Mouse (Mus musculus) forebrain, embryonic 16.5 days (tissue): ENCODE measurements at regions not wholly inside any gene's neighbourhood (a gene's known extent, or its start where the extent isn't known, plus 50 kb on each side); places are given as distances from the start of the nearest gene placed in this dataset.
"Not testable (repeated sequence)": the region's sequence is repeated elsewhere in the genome, so short reads cannot be mapped to it uniquely, and the experiment has no call there.

ENCODE experiments used
- ATAC-seq: fragments of 200-750 bp; cut with Nextera tagmentation; 2 replicates; pipeline ENCODE4 v1.8.0; 2017; ENCODE audit warnings: mild to moderate bottlenecking, moderate library complexity
- H3K27ac ChIP-seq: fragments of 300-500 bp; sonication (generic); 2 replicates; pipeline ENCODE4 v1.5.1; 2014; ENCODE audit warnings: low read length, control low read depth
- H3K27me3 ChIP-seq: fragments of 300-500 bp; sonication (generic); replicated peaks from 2 replicates; pipeline ENCODE4 v1.6.1; 2014; ENCODE audit warnings: low read length; ENCODE audit not compliant: control insufficient read depth, insufficient read depth
- H3K36me3 ChIP-seq: fragments of 300-500 bp; sonication (generic); 2 replicates; pipeline ENCODE4 v1.6.1; 2014; ENCODE audit not compliant: control insufficient read depth, insufficient read depth
- H3K4me1 ChIP-seq: fragments of 300-500 bp; sonication (generic); replicated peaks from 2 replicates; pipeline ENCODE4 v1.6.1; 2014; ENCODE audit warnings: low read length; ENCODE audit not compliant: control insufficient read depth, insufficient read depth
- H3K4me2 ChIP-seq: fragments of 300-500 bp; sonication (generic); 2 replicates; pipeline ENCODE4 v1.6.1; 2014; ENCODE audit warnings: mild to moderate bottlenecking, low read length, control low read depth
- H3K4me3 ChIP-seq: fragments of 300-500 bp; sonication (generic); replicated peaks from 2 replicates; pipeline ENCODE4 v1.5.1; 2014; ENCODE audit warnings: mild to moderate bottlenecking, low read length, control low read depth
- H3K9ac ChIP-seq: fragments of 300-500 bp; sonication (generic); replicated peaks from 2 replicates; pipeline ENCODE4 v1.6.1; 2014; ENCODE audit warnings: low read depth, low read length, control low read depth
- H3K9me3 ChIP-seq: fragments of 300-500 bp; sonication (generic); 2 replicates; pipeline ENCODE4 v1.6.1; 2016; ENCODE audit warnings: low read length; ENCODE audit not compliant: control insufficient read depth
- WGBS: fragments of 180-500 bp; shearing (Covaris S2); extraction: QIAGEN DNeasy Blood & Tissue Kit; methylation state at CpG from one replicate; pipeline ENCODE4 v1.1.7; 2014; 5-methylcytosine and 5-hydroxymethylcytosine counted together

DNA sequence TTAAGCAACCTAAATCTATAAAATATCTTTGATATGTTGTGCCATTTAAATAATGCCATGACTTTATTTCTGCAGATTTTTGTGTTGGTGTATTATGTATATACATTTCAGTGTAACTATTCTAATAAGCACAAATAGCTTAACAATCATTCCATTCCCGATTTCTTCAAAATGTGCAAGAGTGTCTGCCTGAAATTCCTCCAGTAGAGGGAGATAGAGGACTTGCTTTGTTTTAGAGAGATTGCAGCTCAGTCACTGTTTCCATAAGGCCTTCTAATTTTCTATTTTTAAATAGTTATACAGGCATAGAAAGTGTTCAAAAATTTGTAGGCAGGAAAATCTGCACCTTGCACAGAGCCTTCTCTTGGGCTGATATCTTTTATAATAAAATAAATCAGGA is 322.3 kb upstream of the Tacstd2 start:
- not testable (repeated sequence) for H3K27ac ChIP-seq, H3K36me3 ChIP-seq, H3K9ac ChIP-seq, H3K4me2 ChIP-seq, H3K4me3 ChIP-seq, H3K4me1 ChIP-seq, H3K27me3 ChIP-seq, H3K9me3 ChIP-seq, ATAC-seq
- WGBS: 38% methylated on average over 1 of the region's 1 CpGs

DNA sequence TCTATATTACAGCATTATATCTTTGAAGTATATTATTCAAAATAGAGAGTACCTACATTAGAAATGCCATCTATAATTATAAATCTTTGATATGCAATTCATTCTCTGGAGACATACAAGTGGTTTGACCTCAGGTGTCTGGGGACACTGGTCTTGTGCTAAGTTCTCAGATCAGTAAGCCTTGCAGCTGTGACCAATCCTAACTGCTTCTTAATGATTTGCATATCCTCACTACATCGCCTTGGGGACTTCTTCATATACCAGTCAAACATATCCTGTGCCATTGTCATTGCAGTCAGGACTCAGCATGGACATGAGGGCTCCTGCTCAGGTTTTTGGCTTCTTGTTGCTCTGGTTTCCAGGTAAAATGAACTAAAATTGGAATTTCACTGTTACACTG is 303.9 kb upstream of the Tacstd2 start:
- H3K9ac ChIP-seq, ATAC-seq, H3K4me2 ChIP-seq, H3K27me3 ChIP-seq, H3K4me3 ChIP-seq, H3K9me3 ChIP-seq, H3K4me1 ChIP-seq, H3K27ac ChIP-seq, H3K36me3 ChIP-seq: not testable (repeated sequence)
- 80% methylated on average over 1 of the region's 1 CpGs for WGBS

- not testable (repeated sequence) for H3K4me2 ChIP-seq, H3K4me3 ChIP-seq, ATAC-seq, H3K4me1 ChIP-seq, H3K36me3 ChIP-seq, H3K27ac ChIP-seq, H3K27me3 ChIP-seq, H3K9ac ChIP-seq, H3K9me3 ChIP-seq
- 17% methylated on average over 3 of the region's 3 CpGs for WGBS
Observed at GRCm38 (mm10) chr6:67812478-67812877, 276.9 kb upstream of the Tacstd2 start.

GRCm38 (mm10) chr6:67791393-67791792 is 255.8 kb upstream of the Tacstd2 start:
- Histone ChIP-seq H3K9me3 (no peaks in the 10 kb centered on the region), H3K4me1 (no peaks in the 10 kb centered on the region), H3K36me3 (no peaks in the 10 kb centered on the region), H3K27ac (no peak overlapping the region), H3K4me2 (no peak overlapping the region), H3K27me3 (no peaks in the 10 kb centered on the region), H3K4me3 (no peak overlapping the region), H3K9ac (no peak overlapping the region)
- no peak for ATAC-seq

DNA sequence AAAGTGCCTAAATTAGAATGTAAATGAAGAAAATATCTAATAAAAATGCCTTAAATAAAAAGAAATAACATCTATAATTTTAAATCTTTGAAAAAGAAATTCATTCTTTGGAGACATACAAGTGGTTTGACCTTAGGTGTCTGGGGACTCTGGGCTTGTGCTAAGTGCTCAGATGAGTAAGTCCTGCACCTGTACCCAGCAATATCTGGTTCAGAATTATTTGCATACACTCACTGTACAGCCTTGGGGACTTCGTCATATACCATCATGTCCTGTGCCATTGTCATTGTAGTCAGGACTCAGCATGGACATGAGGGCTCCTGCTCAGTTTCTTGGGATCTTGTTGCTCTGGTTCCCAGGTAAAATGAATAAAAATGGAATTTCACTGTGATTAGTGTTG is 255.1 kb upstream of the Tacstd2 start:
- 95% methylated on average over 1 of the region's 1 CpGs for WGBS
- no peak for ATAC-seq
- no peak overlapping the region for H3K4me3 ChIP-seq
- H3K9ac ChIP-seq: no peak overlapping the region
- H3K27ac ChIP-seq: no peak overlapping the region
- no peaks in the 10 kb centered on the region for H3K36me3 ChIP-seq
- H3K9me3 ChIP-seq: no peaks in the 10 kb centered on the region
- no peak overlapping the region for H3K4me2 ChIP-seq
- H3K4me1 ChIP-seq: no peaks in the 10 kb centered on the region
- H3K27me3 ChIP-seq: no peaks in the 10 kb centered on the region

DNA sequence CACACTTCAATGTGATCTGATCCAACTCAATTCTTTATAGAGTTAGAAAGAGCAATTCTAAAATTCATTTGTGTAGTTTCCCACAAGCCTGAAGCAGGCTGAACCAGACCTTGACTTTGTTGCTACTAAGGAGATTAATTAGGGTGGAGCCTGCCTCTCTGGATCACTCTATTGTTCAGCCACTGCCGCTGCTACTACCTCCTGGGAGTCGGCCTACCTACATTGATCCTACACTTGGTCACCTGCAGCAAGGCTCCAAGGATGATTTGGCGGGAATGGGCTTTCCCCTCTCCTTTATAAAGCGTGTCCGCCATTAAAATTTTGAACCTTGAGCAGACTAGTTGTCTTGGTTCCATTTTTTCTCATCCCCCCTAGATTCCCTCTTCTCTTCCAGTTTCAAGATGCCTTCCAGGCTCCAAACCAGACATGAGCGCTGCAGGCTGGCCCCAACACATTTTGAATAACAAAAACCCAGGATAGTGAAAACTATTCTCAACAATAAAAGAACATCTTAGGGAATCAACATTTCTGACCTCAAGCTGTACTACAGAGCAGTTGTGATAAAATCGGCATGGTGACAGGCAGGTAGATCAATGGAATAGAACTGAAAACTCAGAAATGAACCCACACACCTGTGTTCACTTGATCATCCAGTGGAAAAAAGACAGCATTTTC is 251.6 kb upstream of the Tacstd2 start:
- Histone ChIP-seq H3K9me3 (no peaks in the 10 kb centered on the region), H3K9ac (no peak overlapping the region), H3K4me2 (no peak overlapping the region), H3K4me1 (no peaks in the 10 kb centered on the region), H3K36me3 (no peaks in the 10 kb centered on the region), H3K27ac (no peak overlapping the region), H3K4me3 (no peak overlapping the region), H3K27me3 (no peaks in the 10 kb centered on the region)
- ATAC-seq: no peak
- WGBS: 72% methylated on average over 7 of the region's 7 CpGs

DNA sequence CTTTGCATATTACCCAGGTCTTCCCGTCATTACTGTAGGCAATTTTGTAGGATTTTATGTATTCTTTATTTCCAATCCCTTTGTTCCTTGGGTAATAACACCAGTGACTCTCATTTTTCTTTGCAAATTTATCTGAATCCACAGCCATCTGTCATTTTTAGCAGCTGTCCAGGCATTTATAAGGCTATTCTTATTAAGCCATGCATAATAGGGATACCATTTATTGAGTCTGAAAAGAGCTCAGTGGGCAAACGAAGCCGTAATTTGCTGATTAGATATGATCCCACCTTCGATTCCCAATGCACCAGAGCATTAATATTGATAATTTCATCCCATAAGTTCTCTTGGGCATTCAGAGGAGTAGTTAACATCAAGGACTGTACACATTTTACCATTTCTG is 243.3 kb upstream of the Tacstd2 start:
- no peak overlapping the region for H3K9ac ChIP-seq
- no peak overlapping the region for H3K4me3 ChIP-seq
- no peak for ATAC-seq
- WGBS: 76% methylated on average over 4 of the region's 4 CpGs
- H3K27ac ChIP-seq: no peak overlapping the region
- no peaks in the 10 kb centered on the region for H3K36me3 ChIP-seq
- H3K27me3 ChIP-seq: no peaks in the 10 kb centered on the region
- no peak overlapping the region for H3K4me2 ChIP-seq
- H3K9me3 ChIP-seq: no peaks in the 10 kb centered on the region
- H3K4me1 ChIP-seq: no peaks in the 10 kb centered on the region

GRCm38 (mm10) chr6:67754102-67754501 is 218.5 kb upstream of the Tacstd2 start:
- H3K9me3 ChIP-seq, H3K9ac ChIP-seq, H3K27me3 ChIP-seq, H3K4me1 ChIP-seq, H3K36me3 ChIP-seq, H3K27ac ChIP-seq, H3K4me3 ChIP-seq, H3K4me2 ChIP-seq, ATAC-seq: not testable (repeated sequence)
- 88% methylated on average over 1 of the region's 1 CpGs for WGBS

- no peak overlapping the region for H3K4me2 ChIP-seq
- WGBS: 74% methylated on average over 1 of the region's 1 CpGs
- no peak for ATAC-seq
- no peaks in the 10 kb centered on the region for H3K27me3 ChIP-seq
- no peak overlapping the region for H3K4me3 ChIP-seq
- H3K27ac ChIP-seq: no peak overlapping the region
- no peaks in the 10 kb centered on the region for H3K4me1 ChIP-seq
- H3K36me3 ChIP-seq: no peaks in the 10 kb centered on the region
- no peak overlapping the region for H3K9ac ChIP-seq
- no peaks in the 10 kb centered on the region for H3K9me3 ChIP-seq
Observed at GRCm38 (mm10) chr6:67725611-67726010, 190.0 kb upstream of the Tacstd2 start.

GRCm38 (mm10) chr6:67698952-67699351 is 163.4 kb upstream of the Tacstd2 start:
- H3K4me3 ChIP-seq, H3K9ac ChIP-seq, H3K4me2 ChIP-seq, H3K27ac ChIP-seq, H3K27me3 ChIP-seq, H3K9me3 ChIP-seq, ATAC-seq, H3K4me1 ChIP-seq, H3K36me3 ChIP-seq: not testable (repeated sequence)
- WGBS: 15% methylated on average over 5 of the region's 7 CpGs
